Mouse (Mus musculus) urinary bladder, adult 18-20 months (tissue): ENCODE results near the gene Apela.
"Not testable (repeated sequence)": the region's sequence is repeated elsewhere in the genome, so short reads cannot be mapped to it uniquely, and the experiment has no call there.

Experiments used
- DNase-seq, 2 experiments: peaks; one replicate each; pipeline ENCODE4 v3.0.0; 2022; ENCODE audit warnings: low spot score in 2 of 2, mixed read lengths in 2 of 2

Gene Apela

GRCm38 (mm10) chr8:65022485-65022884 lies 14.7 kb downstream of the Apela start:
- DNase-seq: peak; percentile 20 to 64

GRCm38 (mm10) chr8:65018423-65018822 lies 18.7 kb downstream of the Apela start, which contains the start of the genes Trim61 and Trim60:
Gene Trim61, minus strand, starts transcription at chr8:65018523.
Gene Trim60, minus strand, starts transcription at chr8:65018584.
- no peak for DNase-seq

DNA sequence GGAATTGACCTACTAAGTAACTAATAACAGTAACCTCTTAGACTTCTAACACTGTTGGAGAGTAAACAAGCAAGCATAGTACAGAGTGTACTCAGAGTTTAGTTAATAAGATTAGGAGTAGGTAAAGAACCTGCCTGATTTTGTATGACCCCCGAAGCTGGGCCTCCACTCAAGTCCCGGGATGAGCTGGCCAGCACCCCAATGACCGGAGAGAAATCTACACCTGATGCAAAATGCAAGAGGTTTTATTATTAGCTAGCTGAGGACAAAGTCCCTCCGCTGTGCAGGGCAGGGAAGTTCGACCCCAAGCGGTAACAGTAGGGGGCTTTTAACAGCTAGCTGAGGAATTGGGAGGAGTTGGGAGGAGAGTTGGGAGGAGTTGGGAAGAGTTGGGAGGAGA lies 29.5 kb downstream of the Apela start:
- DNase-seq: not testable (repeated sequence)

- DNase-seq: no peak
Measured at GRCm38 (mm10) chr8:64998806-64999365, 38.2 kb downstream of the Apela start.

DNA sequence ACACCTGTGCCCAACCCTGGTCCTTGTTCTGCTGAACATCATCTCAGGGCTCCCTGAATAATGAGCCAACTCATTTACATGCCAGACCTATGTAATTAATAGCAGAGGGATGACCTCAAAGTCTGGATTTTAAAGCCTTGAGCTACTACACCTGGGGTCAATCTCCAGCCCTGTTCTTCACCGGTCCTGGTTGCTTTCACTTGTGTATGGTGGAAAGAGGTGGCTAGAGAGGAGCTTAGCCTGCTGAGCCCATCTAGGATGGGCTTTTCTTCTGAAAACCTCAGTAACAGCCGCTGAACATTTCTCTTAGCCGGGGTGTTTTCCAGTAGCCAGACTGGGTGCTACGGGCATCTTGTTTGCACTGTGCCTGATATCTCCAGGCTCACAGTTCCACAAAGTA lies 49.4 kb downstream of the Apela start, which contains the start of gene Trim75:
Gene Trim75, minus strand, starts transcription at position 101 of the 400 bp plus-strand sequence.
- DNase-seq: no peak

GRCm38 (mm10) chr8:64983150-64983897 lies 53.8 kb downstream of the Apela start:
- no peak for DNase-seq
